Comparison of ENCODE assay signal across 8 mouse cellular contexts in genomic region chr4:152318517-152319234, GRCm38 (mm10). TPM values are rescaled to one million over a fixed set of nuclear protein-coding genes. Genes with fewer than 3 reads are reported as not detected.
DNase-seq lines count a peak whose midpoint lies in the region; ATAC-seq and TF ChIP-seq lines count a peak whose summit lies in the region.

Rnf207 (minus strand) TSS chr4:152318993.

- H3K36me3 ChIP-seq in forebrain, embryonic 12.5 days (replicated peaks), result no peaks in the 10 kb centered on the region
- no peaks in the 10 kb centered on the region for H3K36me3 ChIP-seq in hindbrain, embryonic 10.5 days

- 0 out of 2 replicates have a peak within 1 kb of the TSS, but pooled peaks have one; percentile 8 for H3K9ac ChIP-seq in forebrain, embryonic 12.5 days

- peak within 1 kb of the TSS; percentile 25 for H3K4me2 ChIP-seq in forebrain, embryonic 12.5 days

- H3K9me3 ChIP-seq in forebrain, embryonic 12.5 days, result no peaks in the 10 kb centered on the region
- H3K9me3 ChIP-seq in hindbrain, embryonic 10.5 days, result no peaks in the 10 kb centered on the region

- peaks cover 69% of the 10 kb centered on the region for H3K27me3 ChIP-seq in forebrain, embryonic 12.5 days
- H3K27me3 ChIP-seq in hindbrain, embryonic 10.5 days (ENCODE audit: insufficient read depth, poor library complexity, severe bottlenecking), result peaks cover 65% of the 10 kb centered on the region

- peak; percentile 81 for TF ChIP-seq CTCF in layer of hippocampus, adult 2 months (conservative IDR thresholded peaks at IDR 0.05)

- H3K4me1 ChIP-seq in forebrain, embryonic 12.5 days, result peaks cover 21% of the 10 kb centered on the region
- H3K4me1 ChIP-seq in hindbrain, embryonic 10.5 days (replicated peaks), result peaks cover 50% of the 10 kb centered on the region

- DNase-seq in layer of hippocampus, adult 2 months (ENCODE audit: low spot score in 2 of 2), result peak in 1 of 2 experiments; percentile 68
- DNase-seq in layer of hippocampus, adult 9-11 months, result no peak
- peak; percentile 70 for DNase-seq in adrenal gland, postnatal 25 days
- peak; percentile 59 for DNase-seq in hindbrain, embryonic 10.5 days (ENCODE audit: low spot score)
- peak in 1 of 2 experiments; percentile 50 for DNase-seq in left cerebral cortex, postnatal 36 days (ENCODE audit: low spot score in 2 of 2)
- DNase-seq in spleen, postnatal 4 days (ENCODE audit: low spot score in 2 of 2), result peak; percentile 39 to 78

- 3% methylated on average over 26 of the region's 26 CpGs for WGBS in forebrain, embryonic 12.5 days
- 4% methylated on average over 26 of the region's 26 CpGs for WGBS in hindbrain, embryonic 10.5 days

- no peak within 1 kb of the TSS for H3K27ac ChIP-seq in layer of hippocampus, adult 2 months
- no peak within 1 kb of the TSS for H3K27ac ChIP-seq in forebrain, embryonic 12.5 days
- H3K27ac ChIP-seq in hindbrain, embryonic 10.5 days, result peak within 1 kb of the TSS; percentile 37; the same call in 1 of the 2 replicates

- H3K4me3 ChIP-seq in layer of hippocampus, adult 2 months, result peak within 1 kb of the TSS; percentile 34
- H3K4me3 ChIP-seq in forebrain, embryonic 12.5 days (replicated peaks), result 0 out of 2 replicates have a peak within 1 kb of the TSS, but pooled peaks have one; percentile 3
- peak within 1 kb of the TSS; percentile 42 for H3K4me3 ChIP-seq in hindbrain, embryonic 10.5 days

- intact Hi-C loops in left cerebral cortex, postnatal 36 days (cut with DNase I), result no loop called here

- no peak for ATAC-seq in forebrain, embryonic 12.5 days (ENCODE audit: low FRiP score)
- ATAC-seq in megakaryocyte-erythroid progenitor cell, adult 5-6 weeks (replicated peaks; ENCODE audit: low FRiP score, low TSS enrichment, poor library complexity, severe bottlenecking), result peak; percentile 90

RNA-seq across cellular contexts. Expression of gene Rnf207, which starts in this region (rescaled TPM):
- total RNA-seq in layer of hippocampus, adult 2 months (2021), result 1 to 10 TPM; 6.5 to 7.7 TPM
- 1.1 TPM in 1 of 2 replicates, not detected in the other for total RNA-seq in adrenal gland, postnatal 25 days (2021)
- polyA plus RNA-seq in forebrain, embryonic 12.5 days (2016; fragmentation: Nextera tagmentation; extraction: Ambion mirVana), result 1.5 and 2.7 TPM in 2 replicates
- 3.0 and 3.3 TPM in 2 replicates for polyA plus RNA-seq in hindbrain, embryonic 10.5 days (2016; fragmentation: Nextera tagmentation; extraction: Ambion mirVana)
- total RNA-seq in left cerebral cortex, postnatal 36 days (2021), result 10 to 100 TPM; 10.2 to 17.0 TPM
- not detected in 2 replicates for total RNA-seq in megakaryocyte-erythroid progenitor cell, adult 5-6 weeks (2014; fragmentation: Nextera tagmentation)
- 0.38 TPM in 1 of 2 replicates, not detected in the other for total RNA-seq in megakaryocyte-erythroid progenitor cell, adult 5-6 weeks (2017)

Comparison
In these comparisons a context has a peak if more than half of its experiments do, and no peak if none do; other contexts are left out.
1. Peak in ATAC-seq in megakaryocyte-erythroid progenitor cell, adult 5-6 weeks; RNA of the gene not detected or under 1 TPM.